Mouse (Mus musculus): ENCODE results near the gene Larp1.

- TF ChIP-seq CTCF (IDR thresholded peaks at IDR 0.05; ENCODE audit: insufficient read depth, low read depth, low read length) (no peak), POLR2A (IDR thresholded peaks at IDR 0.05; ENCODE audit: insufficient read depth, low read depth, low read length) (no peak)
These were observed 56.2 kb downstream of the Larp1 start for GRCm38 (mm10) chr11:58065025-58065424.
